Mouse (Mus musculus): ENCODE results near the gene Otoa. TPM values are rescaled to one million over a fixed set of nuclear protein-coding genes. Genes with fewer than 3 reads are reported as not detected.

Otoa gene
- polyA plus RNA-seq, 1 experiment, result 0.55 TPM

DNA sequence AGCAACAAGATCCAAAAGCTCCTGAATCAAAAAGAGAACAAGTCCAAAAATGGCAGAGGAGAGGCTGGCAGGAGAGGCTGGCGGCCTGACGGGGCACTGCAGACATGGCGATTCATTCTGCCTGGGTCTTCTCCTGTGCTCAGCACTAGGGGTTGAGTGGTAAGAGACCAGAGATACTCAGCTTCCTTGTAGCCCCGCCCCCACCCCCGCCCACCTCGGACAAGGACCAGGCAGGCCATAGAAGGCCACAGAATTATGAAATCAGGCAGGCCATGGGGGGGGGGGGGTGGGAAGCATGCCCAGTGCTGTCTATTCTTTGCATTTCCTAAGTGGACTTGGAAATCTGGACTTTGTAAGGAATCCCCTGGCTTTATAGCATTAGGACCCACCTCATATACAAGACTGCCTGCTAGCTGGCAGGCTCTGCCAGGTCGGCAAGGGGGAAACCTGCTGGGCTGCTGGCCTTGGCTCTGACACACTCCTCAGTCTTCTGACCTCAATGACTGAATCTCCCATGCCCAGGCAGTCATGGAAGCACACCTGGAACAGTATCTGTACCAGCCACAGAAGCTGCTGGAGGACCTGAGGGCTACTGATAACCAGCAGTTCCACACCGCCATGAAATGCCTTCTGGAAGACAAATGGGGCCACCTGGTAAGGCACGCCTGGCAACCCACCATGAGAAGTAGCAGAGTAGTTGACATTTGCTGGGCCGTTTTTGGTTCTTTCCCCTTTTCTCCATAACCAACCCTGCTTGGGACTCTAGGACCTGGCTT lies 17.4 kb downstream of the Otoa start:
- Histone ChIP-seq H3K36me3 (ENCODE audit: control insufficient read depth, insufficient read depth, low read length) (no peaks in the 10 kb centered on the region), H3K27me3 (replicated peaks; ENCODE audit: control insufficient read depth, insufficient read depth, low read length) (no peaks in the 10 kb centered on the region), H3K4me1 (ENCODE audit: control insufficient read depth, insufficient read depth, low read length) (no peaks in the 10 kb centered on the region), H3K4me3 (ENCODE audit: insufficient read depth, low read depth, low read length) (no peak overlapping the region), H3K27ac (ENCODE audit: insufficient read depth, low read depth, low read length) (no peak overlapping the region)
- TF ChIP-seq CTCF (conservative IDR thresholded peaks at IDR 0.05; ENCODE audit: insufficient read depth, insufficient read length, low read depth, low read length) (no peak), POLR2A (IDR thresholded peaks at IDR 0.05; ENCODE audit: low read depth, low read length) (no peak)
- DNase-seq, result no peak
- WGBS, result 81% methylated on average over 10 of the region's 10 CpGs

GRCm38 (mm10) chr7:121107851-121108250 lies 26.4 kb downstream of the Otoa start:
- peak; percentile 63 for DNase-seq
- no peak overlapping the region for H3K27ac ChIP-seq (ENCODE audit: insufficient read depth, low read depth, low read length)
- H3K36me3 ChIP-seq (ENCODE audit: control insufficient read depth, insufficient read depth, low read length), result no peaks in the 10 kb centered on the region
- TF ChIP-seq CTCF (conservative IDR thresholded peaks at IDR 0.05; ENCODE audit: insufficient read depth, insufficient read length, low read depth, low read length) (no peak), POLR2A (IDR thresholded peaks at IDR 0.05; ENCODE audit: low read depth, low read length) (no peak)
- H3K27me3 ChIP-seq (replicated peaks; ENCODE audit: control insufficient read depth, insufficient read depth, low read length), result no peaks in the 10 kb centered on the region
- WGBS, result 67% methylated on average over 3 of the region's 3 CpGs
- H3K4me3 ChIP-seq (ENCODE audit: insufficient read depth, low read depth, low read length), result no peak overlapping the region
- H3K4me1 ChIP-seq (ENCODE audit: control insufficient read depth, insufficient read depth, low read length), result peaks cover 3% of the 10 kb centered on the region; the same call in 1 of the 2 replicates

GRCm38 (mm10) chr7:121111321-121111720 lies 29.9 kb downstream of the Otoa start:
- 11% methylated on average over 3 of the region's 3 CpGs for WGBS
- peak; percentile 7 for DNase-seq
- H3K27me3 ChIP-seq (replicated peaks; ENCODE audit: control insufficient read depth, insufficient read depth, low read length), result no peaks in the 10 kb centered on the region
- no peak overlapping the region for H3K4me3 ChIP-seq (ENCODE audit: insufficient read depth, low read depth, low read length)
- H3K4me1 ChIP-seq (ENCODE audit: control insufficient read depth, insufficient read depth, low read length), result peaks cover 3% of the 10 kb centered on the region; the same call in 1 of the 2 replicates
- H3K27ac ChIP-seq (ENCODE audit: insufficient read depth, low read depth, low read length), result no peak overlapping the region; the same call in 1 of the 2 replicates
- no peak for TF ChIP-seq POLR2A (IDR thresholded peaks at IDR 0.05; ENCODE audit: low read depth, low read length)
- no peaks in the 10 kb centered on the region for H3K36me3 ChIP-seq (ENCODE audit: control insufficient read depth, insufficient read depth, low read length)

GRCm38 (mm10) chr7:121111762-121112161 lies 30.3 kb downstream of the Otoa start:
- H3K36me3 ChIP-seq (ENCODE audit: control insufficient read depth, insufficient read depth, low read length), result no peaks in the 10 kb centered on the region
- no peak overlapping the region; the same call in 1 of the 2 replicates for H3K27ac ChIP-seq (ENCODE audit: insufficient read depth, low read depth, low read length)
- 59% methylated on average over 3 of the region's 3 CpGs for WGBS
- H3K27me3 ChIP-seq (replicated peaks; ENCODE audit: control insufficient read depth, insufficient read depth, low read length), result no peaks in the 10 kb centered on the region
- TF ChIP-seq POLR2A (IDR thresholded peaks at IDR 0.05; ENCODE audit: low read depth, low read length) (no peak), CTCF (conservative IDR thresholded peaks at IDR 0.05; ENCODE audit: insufficient read depth, insufficient read length, low read depth, low read length) (no peak)
- peaks cover 3% of the 10 kb centered on the region; the same call in 1 of the 2 replicates for H3K4me1 ChIP-seq (ENCODE audit: control insufficient read depth, insufficient read depth, low read length)
- no peak overlapping the region for H3K4me3 ChIP-seq (ENCODE audit: insufficient read depth, low read depth, low read length)
- no peak for DNase-seq

- Histone ChIP-seq H3K27me3 (replicated peaks; ENCODE audit: control insufficient read depth, insufficient read depth, low read length) (no peaks in the 10 kb centered on the region), H3K4me1 (ENCODE audit: control insufficient read depth, insufficient read depth, low read length) (no peaks in the 10 kb centered on the region), H3K36me3 (ENCODE audit: control insufficient read depth, insufficient read depth, low read length) (no peaks in the 10 kb centered on the region), H3K27ac (ENCODE audit: insufficient read depth, low read depth, low read length) (no peak overlapping the region), H3K4me3 (ENCODE audit: insufficient read depth, low read depth, low read length) (no peak overlapping the region)
- 9% methylated on average over 10 of the region's 10 CpGs for WGBS
- TF ChIP-seq POLR2A (IDR thresholded peaks at IDR 0.05; ENCODE audit: low read depth, low read length) (no peak), CTCF (conservative IDR thresholded peaks at IDR 0.05; ENCODE audit: insufficient read depth, insufficient read length, low read depth, low read length) (peak; percentile 69)
- peak; percentile 81 for DNase-seq
Measured at GRCm38 (mm10) chr7:121120143-121120818, 38.8 kb downstream of the Otoa start.

DNA sequence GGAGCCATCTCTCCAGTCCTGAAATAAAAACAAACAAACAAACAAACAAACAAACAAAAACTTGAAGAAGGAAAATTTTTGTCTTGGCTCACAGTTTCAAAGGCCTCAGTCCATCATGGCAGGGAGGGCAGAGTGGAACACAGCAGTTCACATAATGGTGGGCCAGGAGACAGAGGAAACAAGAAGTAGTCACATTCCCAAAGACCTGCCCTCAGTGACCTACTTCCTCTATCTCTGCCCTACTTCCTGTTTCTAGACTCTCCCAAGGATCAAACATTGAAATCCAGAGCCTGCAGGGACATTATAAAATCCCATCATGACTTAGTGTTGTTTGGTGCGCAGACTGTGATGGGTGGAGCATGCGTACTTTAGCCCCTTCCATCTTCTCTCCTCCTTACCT lies 49.4 kb downstream of the Otoa start:
- no peak for TF ChIP-seq POLR2A (IDR thresholded peaks at IDR 0.05; ENCODE audit: low read depth, low read length)
- no peak for TF ChIP-seq CTCF (conservative IDR thresholded peaks at IDR 0.05; ENCODE audit: insufficient read depth, insufficient read length, low read depth, low read length)
- no peaks in the 10 kb centered on the region for H3K27me3 ChIP-seq (replicated peaks; ENCODE audit: control insufficient read depth, insufficient read depth, low read length)
- 96% methylated on average over 2 of the region's 2 CpGs for WGBS
- H3K27ac ChIP-seq (ENCODE audit: insufficient read depth, low read depth, low read length), result no peak overlapping the region
- no peaks in the 10 kb centered on the region for H3K36me3 ChIP-seq (ENCODE audit: control insufficient read depth, insufficient read depth, low read length)
- H3K4me1 ChIP-seq (ENCODE audit: control insufficient read depth, insufficient read depth, low read length), result no peaks in the 10 kb centered on the region
- DNase-seq, result no peak
- no peak overlapping the region for H3K4me3 ChIP-seq (ENCODE audit: insufficient read depth, low read depth, low read length)

DNA sequence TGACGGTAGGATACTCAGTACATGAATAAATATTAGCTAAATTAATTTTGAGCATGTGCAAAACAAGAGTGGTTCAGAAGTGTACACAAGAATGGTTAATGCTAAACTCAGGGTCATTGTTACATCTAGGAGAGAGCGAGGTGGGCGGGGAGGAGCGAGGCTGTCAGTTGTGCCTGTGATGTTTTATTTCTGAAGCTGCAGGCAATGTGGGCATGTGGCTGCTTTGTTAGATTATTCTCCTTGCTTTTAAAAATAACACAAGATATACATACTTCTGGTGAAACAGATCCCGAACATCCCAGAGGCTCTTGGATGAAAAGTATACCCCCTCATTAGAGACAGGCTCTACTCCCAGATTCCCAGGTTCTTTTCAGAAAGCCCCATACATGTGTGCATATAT lies 59.8 kb downstream of the Otoa start:
- no peaks in the 10 kb centered on the region for H3K4me1 ChIP-seq (ENCODE audit: control insufficient read depth, insufficient read depth, low read length)
- no peaks in the 10 kb centered on the region for H3K27me3 ChIP-seq (replicated peaks; ENCODE audit: control insufficient read depth, insufficient read depth, low read length)
- DNase-seq, result no peak
- WGBS, result 59% methylated on average over 5 of the region's 5 CpGs
- no peaks in the 10 kb centered on the region for H3K36me3 ChIP-seq (ENCODE audit: control insufficient read depth, insufficient read depth, low read length)
- TF ChIP-seq CTCF (conservative IDR thresholded peaks at IDR 0.05; ENCODE audit: insufficient read depth, insufficient read length, low read depth, low read length) (no peak), POLR2A (IDR thresholded peaks at IDR 0.05; ENCODE audit: low read depth, low read length) (no peak)
- H3K27ac ChIP-seq (ENCODE audit: insufficient read depth, low read depth, low read length), result no peak overlapping the region
- no peak overlapping the region for H3K4me3 ChIP-seq (ENCODE audit: insufficient read depth, low read depth, low read length)

Data from kidney, adult 2 months (tissue).